Mouse (Mus musculus) ES-Bruce4 (cell line): Measurements from ENCODE around the gene Adamts4. TPM values are rescaled to one million over a fixed set of nuclear protein-coding genes. Genes with fewer than 3 reads are reported as not detected.

Experiments used
- H3K27ac ChIP-seq: 2 replicates; pipeline ENCODE4 v1.5.1; 2012; ENCODE audit warnings: low read length, inconsistent platforms; ENCODE audit not compliant: insufficient read depth
- H3K27me3 ChIP-seq: 2 replicates; pipeline ENCODE4 v1.6.1; 2012; ENCODE audit warnings: mild to moderate bottlenecking, low read length, inconsistent platforms; ENCODE audit not compliant: control insufficient read depth, poor library complexity, insufficient read depth, severe bottlenecking
- H3K36me3 ChIP-seq: 2 replicates; pipeline ENCODE4 v1.6.1; 2012; ENCODE audit warnings: inconsistent platforms, mild to moderate bottlenecking, low read length, moderate library complexity; ENCODE audit not compliant: control insufficient read depth, poor library complexity, insufficient read depth, severe bottlenecking
- H3K4me1 ChIP-seq: one replicate; pipeline ENCODE4 v1.8.1; 2011; ENCODE audit warnings: low read length; ENCODE audit not compliant: control insufficient read depth, insufficient read depth
- H3K4me3 ChIP-seq: 2 replicates; pipeline ENCODE4 v1.5.1; 2011; ENCODE audit warnings: low read depth, mild to moderate bottlenecking, low read length
- H3K9ac ChIP-seq: 2 replicates; pipeline ENCODE4 v1.6.1; 2012; ENCODE audit warnings: low read depth, mild to moderate bottlenecking, inconsistent platforms; ENCODE audit not compliant: poor library complexity, severe bottlenecking
- H3K9me3 ChIP-seq: replicated peaks from 2 replicates; pipeline ENCODE4 v1.6.1; 2012; ENCODE audit warnings: mild to moderate bottlenecking, low read length, inconsistent platforms; ENCODE audit not compliant: control insufficient read depth, poor library complexity, insufficient read depth, severe bottlenecking
- CTCF ChIP-seq: IDR thresholded peaks from one replicate; pipeline ENCODE4 v1.8.1; 2011; ENCODE audit warnings: low read depth, low read length
- EP300 ChIP-seq: IDR thresholded peaks from 2 replicates; pipeline ENCODE4 v1.6.1; 2011; ENCODE audit warnings: low read depth, low read length; ENCODE audit not compliant: insufficient read depth
- POLR2A ChIP-seq: IDR thresholded peaks from one replicate; pipeline ENCODE4 v1.8.1; 2011; ENCODE audit warnings: low read length; ENCODE audit not compliant: insufficient read depth
- polyA plus RNA-seq: library from polyadenylated mRNA; stranded (reverse); fragments of >200 nt; gene quantifications from 2 replicates; pipeline ENCODE4 v1.2.4, GENCODE M21; 2011; ENCODE audit warnings: low read depth; ENCODE audit not compliant: missing spikeins, insufficient read depth, insufficient read length

Adamts4 gene
- polyA plus RNA-seq, 1 experiment: 3.5 TPM

DNA sequence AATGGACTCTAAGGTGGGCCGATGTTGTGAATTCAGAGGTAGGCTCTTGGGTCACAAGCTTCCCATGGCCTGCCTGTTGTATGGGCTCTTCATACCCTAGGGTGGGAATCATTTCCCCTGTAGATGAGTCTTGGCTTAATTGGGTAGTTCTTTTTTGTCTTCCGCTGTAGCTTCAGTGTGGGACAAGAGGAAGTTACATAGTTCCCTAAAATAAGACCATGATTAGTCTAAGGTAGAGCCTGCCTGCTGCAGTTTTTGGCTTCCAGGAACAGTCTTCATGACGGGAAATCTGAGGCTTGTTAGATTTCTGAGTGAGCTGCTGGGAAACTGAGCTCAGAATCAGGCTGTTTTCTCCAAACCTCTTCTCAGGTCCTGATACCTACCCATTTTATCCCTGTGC lies 21.9 kb downstream of the Adamts4 start:
- H3K4me3 ChIP-seq: no peak overlapping the region
- H3K9me3 ChIP-seq: no peaks in the 10 kb centered on the region
- no peak for TF ChIP-seq POLR2A
- TF ChIP-seq CTCF: no peak
- no peak for TF ChIP-seq EP300
- H3K4me1 ChIP-seq: peaks cover 1% of the 10 kb centered on the region
- H3K9ac ChIP-seq: no peak overlapping the region
- no peaks in the 10 kb centered on the region for H3K27me3 ChIP-seq
- H3K36me3 ChIP-seq: peaks cover 34% of the 10 kb centered on the region
- no peak overlapping the region for H3K27ac ChIP-seq

DNA sequence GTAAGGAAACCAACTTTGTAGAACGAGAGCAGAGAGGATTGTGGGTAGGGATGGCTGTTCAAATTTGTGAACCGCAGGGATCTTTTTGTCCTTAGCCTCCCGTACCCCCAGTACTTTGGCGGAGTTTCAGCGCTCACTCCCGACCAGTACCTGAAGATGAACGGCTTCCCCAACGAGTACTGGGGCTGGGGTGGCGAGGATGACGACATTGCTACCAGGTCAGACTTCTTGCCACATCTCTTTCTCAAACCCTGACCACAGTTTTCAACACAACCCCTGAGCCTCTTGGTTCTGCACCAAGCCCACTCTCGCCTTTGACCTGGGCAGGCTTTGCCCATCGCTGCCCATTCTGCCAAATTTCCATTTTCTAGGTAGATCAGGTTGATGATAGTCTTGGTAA lies 23.9 kb downstream of the Adamts4 start:
- TF ChIP-seq POLR2A: no peak
- TF ChIP-seq CTCF: no peak
- TF ChIP-seq EP300: no peak

DNA sequence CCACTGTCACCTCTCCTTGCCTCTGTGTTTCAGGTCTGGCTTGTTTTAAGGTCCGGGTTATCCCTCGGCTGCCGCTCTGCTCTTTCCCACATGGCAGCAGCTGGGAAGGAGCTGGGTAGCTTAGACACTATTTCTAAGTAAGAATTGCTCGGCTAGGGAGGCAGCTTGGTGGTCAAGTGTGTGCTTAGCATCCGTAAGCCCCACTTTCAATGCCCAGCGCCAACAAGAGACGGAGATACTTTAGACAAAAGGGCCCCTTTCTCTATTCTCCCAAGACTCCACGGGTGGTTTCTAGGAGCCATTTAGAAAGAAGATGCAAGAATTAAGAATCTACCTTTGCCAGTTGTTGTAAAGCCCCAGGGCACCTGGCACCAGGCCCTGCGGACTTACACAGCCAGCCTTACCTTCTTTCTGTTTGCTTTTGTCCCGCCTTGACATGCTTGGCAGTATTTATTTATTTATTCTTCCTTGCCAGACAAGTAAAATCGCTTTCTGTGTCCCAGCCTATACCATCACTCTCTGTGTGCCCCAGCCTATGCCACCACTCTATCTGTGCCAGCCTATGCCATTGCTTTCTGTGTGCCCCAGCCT lies 25.0 kb downstream of the Adamts4 start:
- Histone ChIP-seq H3K27ac (no peak overlapping the region), H3K4me3 (no peak overlapping the region), H3K9ac (no peak overlapping the region), H3K9me3 (no peaks in the 10 kb centered on the region), H3K36me3 (peaks cover 34% of the 10 kb centered on the region), H3K4me1 (peaks cover 1% of the 10 kb centered on the region), H3K27me3 (no peaks in the 10 kb centered on the region)
- no peak for TF ChIP-seq POLR2A

More for the DNA sequence above, 23.9 kb downstream of the Adamts4 start:
- Histone ChIP-seq H3K36me3 (peaks cover 34% of the 10 kb centered on the region), H3K27me3 (no peaks in the 10 kb centered on the region), H3K4me1 (peaks cover 1% of the 10 kb centered on the region), H3K4me3 (no peak overlapping the region), H3K27ac (no peak overlapping the region), H3K9ac (no peak overlapping the region), H3K9me3 (no peaks in the 10 kb centered on the region)

DNA sequence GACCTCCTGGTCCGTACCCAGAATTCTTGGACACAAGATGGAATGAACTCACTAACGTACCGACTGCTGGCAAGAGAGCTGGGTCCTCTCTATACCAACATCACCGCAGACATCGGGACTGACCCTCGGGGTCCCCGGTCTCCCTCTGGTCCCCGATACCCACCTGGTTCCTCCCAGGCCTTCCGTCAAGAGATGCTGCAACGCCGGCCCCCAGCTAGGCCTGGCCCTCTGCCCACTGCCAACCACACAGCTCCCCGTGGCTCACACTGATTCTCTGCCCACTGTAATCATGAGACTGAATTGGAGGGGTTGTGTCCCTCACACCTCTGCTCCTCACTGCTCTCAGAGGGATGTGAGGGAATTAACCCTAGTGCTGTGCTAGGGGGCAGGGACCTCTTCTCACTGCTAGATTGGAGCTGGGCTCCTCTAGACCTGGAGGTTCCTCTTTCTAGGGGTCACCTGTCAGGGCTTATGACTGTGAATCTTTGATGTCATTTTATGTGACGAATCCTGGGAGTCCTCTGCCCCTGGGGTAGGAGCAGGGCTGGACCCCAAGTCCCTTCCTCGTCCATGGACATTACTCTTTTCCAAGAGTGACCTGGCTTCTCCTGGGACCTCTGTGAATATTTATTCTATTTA lies 26.0 kb downstream of the Adamts4 start:
- Histone ChIP-seq H3K36me3 (peaks cover 34% of the 10 kb centered on the region), H3K4me1 (no peaks in the 10 kb centered on the region), H3K9ac (no peak overlapping the region), H3K4me3 (no peak overlapping the region), H3K27me3 (no peaks in the 10 kb centered on the region), H3K9me3 (no peaks in the 10 kb centered on the region), H3K27ac (no peak overlapping the region)
- TF ChIP-seq EP300 (no peak), POLR2A (no peak), CTCF (no peak)

DNA sequence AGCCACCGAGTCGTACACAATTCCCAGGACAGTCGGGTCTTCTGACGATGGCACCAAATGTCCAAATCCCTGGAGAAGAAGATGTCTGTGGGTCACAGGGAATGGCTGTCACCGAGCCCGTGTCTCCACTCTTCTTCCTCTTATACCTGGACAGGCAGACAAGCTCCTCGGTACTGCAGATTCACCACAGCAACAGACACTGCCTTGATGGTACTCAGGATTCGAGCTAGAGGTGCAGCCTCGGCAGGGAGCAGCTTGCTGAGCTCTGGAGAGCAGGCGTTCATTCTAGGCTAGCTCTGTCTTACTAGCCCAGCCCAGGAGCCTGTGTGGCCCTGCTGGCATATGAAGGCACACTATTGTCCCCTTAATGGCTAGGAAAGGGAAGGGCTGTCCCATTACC lies 27.5 kb downstream of the Adamts4 start:
- no peak overlapping the region for H3K9ac ChIP-seq
- H3K27me3 ChIP-seq: no peaks in the 10 kb centered on the region
- no peak for TF ChIP-seq CTCF
- no peak for TF ChIP-seq EP300
- TF ChIP-seq POLR2A: no peak
- peaks cover 31% of the 10 kb centered on the region for H3K36me3 ChIP-seq
- H3K9me3 ChIP-seq: no peaks in the 10 kb centered on the region
- H3K27ac ChIP-seq: no peak overlapping the region
- H3K4me1 ChIP-seq: no peaks in the 10 kb centered on the region
- no peak overlapping the region for H3K4me3 ChIP-seq

DNA sequence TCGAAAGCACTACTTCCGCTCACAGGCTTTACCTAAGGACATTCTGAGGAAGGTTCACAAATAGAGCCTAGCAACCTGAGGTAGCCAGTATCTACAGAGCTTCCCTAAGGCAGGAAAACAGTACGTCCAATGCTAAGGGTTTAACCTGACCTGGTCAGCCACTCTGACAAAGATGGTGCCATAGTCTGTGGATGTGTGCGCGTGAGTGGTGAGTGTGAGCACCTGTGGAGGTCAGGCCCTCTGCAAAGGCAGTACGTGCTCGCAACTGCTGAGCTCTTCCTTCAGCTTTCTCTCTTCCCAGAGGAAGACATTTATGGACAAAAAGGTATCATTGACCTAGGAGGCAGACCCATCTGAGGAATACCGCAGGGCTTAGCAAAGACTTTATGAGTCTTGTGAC lies 28.2 kb downstream of the Adamts4 start:
- no peaks in the 10 kb centered on the region for H3K9me3 ChIP-seq
- H3K36me3 ChIP-seq: peaks cover 29% of the 10 kb centered on the region
- TF ChIP-seq POLR2A: no peak
- TF ChIP-seq CTCF: no peak
- TF ChIP-seq EP300: no peak
- H3K27me3 ChIP-seq: no peaks in the 10 kb centered on the region
- H3K9ac ChIP-seq: no peak overlapping the region
- H3K27ac ChIP-seq: no peak overlapping the region
- H3K4me1 ChIP-seq: no peaks in the 10 kb centered on the region
- no peak overlapping the region for H3K4me3 ChIP-seq
